Mouse (Mus musculus) midbrain, embryonic 11.5 days (tissue): ENCODE measurements around the gene Cnpy4. TPM values are rescaled to one million over a fixed set of nuclear protein-coding genes. Genes with fewer than 3 reads are reported as not detected.

Source experiments
- ATAC-seq: fragments of 200-750 bp; cut with Nextera tagmentation; 2 replicates; pipeline ENCODE4 v1.8.0; 2017; ENCODE audit warnings: moderate TSS enrichment, moderate library complexity; ENCODE audit not compliant: low FRiP score
- DNase-seq: peaks from one replicate; pipeline ENCODE4 v3.0.0; 2015; ENCODE audit warnings: low spot score; ENCODE audit errors: missing footprints
- H3K27ac ChIP-seq: fragments of 300-500 bp; sonication (generic); 2 replicates; pipeline ENCODE4 v1.5.1; 2014; ENCODE audit warnings: low read depth, low read length
- H3K27me3 ChIP-seq: fragments of 300-500 bp; sonication (generic); 2 replicates; pipeline ENCODE4 v1.6.1; 2014; ENCODE audit warnings: mild to moderate bottlenecking, low read length, moderate library complexity, mixed read lengths; ENCODE audit not compliant: control insufficient read depth, insufficient read depth
- H3K36me3 ChIP-seq: fragments of 300-500 bp; sonication (generic); 2 replicates; pipeline ENCODE4 v1.6.1; 2014; ENCODE audit warnings: mild to moderate bottlenecking, low read length, moderate library complexity, mixed read lengths; ENCODE audit not compliant: control insufficient read depth, insufficient read depth
- H3K4me1 ChIP-seq: fragments of 300-500 bp; sonication (generic); 2 replicates; pipeline ENCODE4 v1.6.1; 2014; ENCODE audit warnings: low read length; ENCODE audit not compliant: control insufficient read depth, insufficient read depth
- H3K4me2 ChIP-seq: fragments of 300-500 bp; sonication (generic); 2 replicates; pipeline ENCODE4 v1.6.1; 2014; ENCODE audit warnings: mild to moderate bottlenecking, moderate library complexity
- H3K4me3 ChIP-seq: fragments of 300-500 bp; sonication (generic); 2 replicates; pipeline ENCODE4 v1.5.1; 2014; ENCODE audit warnings: low read depth, low read length
- H3K9ac ChIP-seq: fragments of 300-500 bp; sonication (generic); 2 replicates; pipeline ENCODE4 v1.6.1; 2014; ENCODE audit warnings: low read length
- H3K9me3 ChIP-seq: fragments of 300-500 bp; sonication (generic); 2 replicates; pipeline ENCODE4 v1.6.1; 2016; ENCODE audit warnings: low read length; ENCODE audit not compliant: control insufficient read depth
- WGBS: fragments of 180-500 bp; shearing (Covaris S2); extraction: QIAGEN DNeasy Blood & Tissue Kit; methylation state at CpG from one replicate; pipeline ENCODE4 v1.1.7; 2014; 5-methylcytosine and 5-hydroxymethylcytosine counted together
- polyA plus RNA-seq: library from polyadenylated mRNA; unstranded; fragments of >200 nt; fragmentation: Nextera tagmentation; extraction: Ambion mirVana; gene quantifications from 2 replicates; pipeline ENCODE4 v1.2.1, GENCODE M21; 2014

The Cnpy4 gene
- polyA plus RNA-seq, 1 experiment from 2014 or later = 51.8 TPM

DNA sequence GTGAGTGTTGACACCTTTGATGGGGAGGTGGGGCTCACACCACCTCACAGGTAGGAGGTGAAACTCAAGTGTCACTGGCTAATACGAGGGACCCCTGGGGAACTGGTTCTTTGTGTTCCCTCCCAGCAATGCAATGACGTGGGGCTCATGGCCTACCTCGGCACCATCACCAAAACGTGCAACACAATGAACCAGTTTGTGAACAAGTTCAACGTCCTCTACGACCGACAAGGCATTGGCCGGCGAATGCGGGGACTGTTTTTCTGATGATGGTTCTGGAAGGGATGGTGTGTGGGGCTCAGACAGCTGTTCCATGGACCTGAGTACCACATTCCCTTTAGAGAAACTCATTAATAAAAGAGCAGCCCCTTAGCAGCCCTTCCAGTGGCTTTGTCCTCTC is 23.7 kb upstream of the Cnpy4 start:
- Histone ChIP-seq H3K9me3 (no peaks in the 10 kb centered on the region), H3K36me3 (peaks cover 37% of the 10 kb centered on the region), H3K9ac (no peak overlapping the region), H3K27me3 (no peaks in the 10 kb centered on the region), H3K4me3 (no peak overlapping the region), H3K27ac (no peak overlapping the region), H3K4me2 (no peak overlapping the region), H3K4me1 (peaks cover 5% of the 10 kb centered on the region)
- DNase-seq (peak; percentile 89), ATAC-seq (no peak)
- 77% methylated on average over 10 of the region's 10 CpGs for WGBS

DNA sequence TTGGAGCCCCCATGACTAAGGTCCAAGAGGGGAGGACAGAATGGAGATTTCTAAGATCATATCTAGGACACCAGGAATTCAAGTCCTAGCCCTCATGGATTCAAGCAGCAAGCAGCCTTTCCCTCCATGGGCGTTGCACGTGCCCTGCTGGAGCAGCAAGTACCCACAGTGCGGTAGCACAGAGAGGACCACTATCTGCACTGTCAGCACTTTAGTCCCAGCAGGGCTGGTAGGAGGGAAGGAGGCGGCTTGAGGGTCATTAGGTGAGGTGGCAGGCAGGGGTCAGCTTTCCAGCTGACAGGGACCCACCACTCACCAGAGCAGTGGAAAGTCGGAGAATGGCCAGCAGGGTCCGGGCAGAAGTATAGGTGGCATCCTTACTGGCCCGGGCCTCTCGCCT is 21.7 kb upstream of the Cnpy4 start:
- H3K4me2 ChIP-seq = no peak overlapping the region
- 85% methylated on average over 8 of the region's 8 CpGs for WGBS
- no peak overlapping the region for H3K9ac ChIP-seq
- H3K4me3 ChIP-seq = no peak overlapping the region
- peaks cover 41% of the 10 kb centered on the region for H3K36me3 ChIP-seq
- ATAC-seq (no peak), DNase-seq (no peak)
- H3K4me1 ChIP-seq = peaks cover 11% of the 10 kb centered on the region
- no peak overlapping the region for H3K27ac ChIP-seq
- H3K9me3 ChIP-seq = no peaks in the 10 kb centered on the region
- no peaks in the 10 kb centered on the region for H3K27me3 ChIP-seq

DNA sequence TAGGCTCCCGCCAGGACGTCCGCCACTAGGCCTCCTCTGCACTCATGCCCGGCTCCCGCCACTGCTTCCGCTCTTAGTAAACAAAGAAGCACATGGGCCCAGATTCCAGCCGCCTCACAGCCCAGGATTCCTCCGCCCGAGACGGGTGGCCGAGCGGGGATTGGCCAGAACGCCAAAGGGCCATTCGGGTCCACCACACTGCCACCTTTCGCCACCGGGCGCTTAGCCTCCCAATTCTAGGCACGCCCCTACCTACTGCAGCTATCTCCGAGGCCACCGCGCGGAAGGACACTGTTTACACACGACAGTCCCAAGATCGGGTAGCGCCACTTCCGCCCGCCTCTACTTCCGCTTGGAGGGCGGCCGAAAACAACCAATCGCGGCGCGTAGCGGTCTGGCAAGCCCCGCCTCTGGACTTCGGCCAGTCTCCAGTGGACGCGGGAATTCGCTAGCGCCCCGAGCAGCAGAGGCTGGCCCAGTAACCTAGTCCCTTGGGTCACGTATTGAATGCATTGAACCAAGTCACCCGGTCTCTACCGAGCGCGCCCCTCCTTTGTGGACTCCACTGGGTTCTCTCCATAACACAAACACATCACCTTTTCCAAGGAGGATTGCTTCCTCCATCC is 16.2 kb upstream of the Cnpy4 start:
- Histone ChIP-seq H3K4me3 (peak overlapping the region; percentile 81), H3K9ac (peak overlapping the region; percentile 91), H3K27me3 (no peaks in the 10 kb centered on the region), H3K4me2 (peak overlapping the region; percentile 78), H3K9me3 (no peaks in the 10 kb centered on the region), H3K4me1 (peaks cover 12% of the 10 kb centered on the region), H3K27ac (peak overlapping the region; percentile 93), H3K36me3 (peaks cover 23% of the 10 kb centered on the region)
- DNase-seq (peak; percentile 100), ATAC-seq (peak; percentile 90)
- under 1% methylated on average over 47 of the region's 47 CpGs for WGBS

DNA sequence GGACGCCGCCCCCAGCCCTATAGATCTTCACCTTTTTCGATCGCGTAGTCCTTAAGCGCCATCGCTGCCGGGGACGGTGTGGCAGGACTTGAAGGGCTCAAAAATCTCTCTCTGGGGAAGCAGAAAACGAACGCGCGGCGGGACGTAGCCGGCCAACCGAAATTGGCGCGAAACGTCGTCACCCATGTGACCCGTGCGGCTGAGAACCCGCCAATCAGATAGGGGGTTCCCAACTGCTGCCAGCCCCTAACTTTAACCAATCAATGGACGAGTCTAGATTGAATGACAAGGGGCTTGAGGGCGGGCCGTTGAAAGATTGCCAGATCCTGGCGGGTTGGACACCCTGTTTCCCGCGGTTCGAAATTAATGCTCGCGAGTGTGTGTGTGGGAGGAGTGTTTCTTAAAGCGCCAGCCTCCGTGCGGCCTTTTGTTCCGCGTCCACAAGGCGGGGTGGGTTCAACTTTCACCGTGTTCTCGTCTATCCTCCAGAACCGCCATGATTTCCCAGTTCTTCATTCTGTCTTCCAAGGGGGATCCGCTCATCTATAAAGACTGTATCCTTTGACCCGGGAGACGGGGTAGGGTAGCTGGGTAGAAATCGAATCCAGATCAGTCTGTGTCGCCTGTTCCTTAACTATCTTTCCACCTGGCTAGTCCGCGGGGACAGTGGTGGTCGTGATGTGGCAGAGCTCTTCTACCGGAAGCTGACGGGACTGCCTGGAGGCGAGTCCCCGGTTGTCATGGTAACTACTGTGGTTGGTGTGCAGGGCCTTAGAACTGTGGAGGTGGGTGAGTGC is 15.4 kb upstream of the Cnpy4 start, which contains the start of the genes Ap4m1 and Mcm7:
TSS of gene Ap4m1 (plus strand) at position 308 of the 797 bp plus-strand sequence.
TSS of gene Mcm7 (minus strand) at position 728 of the 797 bp plus-strand sequence.
- Histone ChIP-seq H3K4me1 (peaks cover 12% of the 10 kb centered on the region), H3K4me3 (peak within 1 kb of the TSS; percentile 81), H3K9me3 (no peaks in the 10 kb centered on the region), H3K4me2 (peak within 1 kb of the TSS; percentile 78), H3K27ac (peak within 1 kb of the TSS; percentile 93), H3K36me3 (peaks cover 20% of the 10 kb centered on the region), H3K9ac (peak within 1 kb of the TSS; percentile 91), H3K27me3 (no peaks in the 10 kb centered on the region)
- ATAC-seq (peak; percentile 93), DNase-seq (peak; percentile 98)
- WGBS = under 1% methylated on average over 54 of the region's 54 CpGs

DNA sequence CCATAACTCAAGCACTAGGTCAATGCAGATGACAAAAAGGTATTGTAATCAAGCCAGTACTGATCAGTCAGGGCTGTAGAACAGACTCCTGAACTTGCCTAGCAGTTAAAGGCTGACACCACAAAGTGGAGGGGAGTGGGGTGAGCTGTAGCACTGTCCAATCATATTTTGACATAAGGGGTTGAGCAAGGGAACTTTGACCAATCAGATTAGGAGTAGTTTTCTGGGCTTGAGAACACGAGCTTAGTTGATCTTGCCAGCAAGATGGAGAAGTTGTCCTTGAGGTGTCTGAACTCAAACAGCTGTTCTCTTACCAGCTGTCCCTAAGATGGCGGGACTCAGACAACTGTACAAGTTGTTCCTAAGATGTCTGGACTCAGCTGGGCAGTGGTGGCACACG is 14.1 kb upstream of the Cnpy4 start:
- H3K4me3 ChIP-seq = no peak overlapping the region
- H3K4me1 ChIP-seq = peaks cover 12% of the 10 kb centered on the region
- H3K4me2 ChIP-seq = no peak overlapping the region
- no peak for ATAC-seq
- 92% methylated on average over 3 of the region's 3 CpGs for WGBS
- H3K9me3 ChIP-seq = no peaks in the 10 kb centered on the region
- no peak overlapping the region for H3K9ac ChIP-seq
- H3K27me3 ChIP-seq = no peaks in the 10 kb centered on the region
- H3K27ac ChIP-seq = no peak overlapping the region
- DNase-seq = no peak
- H3K36me3 ChIP-seq = peaks cover 13% of the 10 kb centered on the region

DNA sequence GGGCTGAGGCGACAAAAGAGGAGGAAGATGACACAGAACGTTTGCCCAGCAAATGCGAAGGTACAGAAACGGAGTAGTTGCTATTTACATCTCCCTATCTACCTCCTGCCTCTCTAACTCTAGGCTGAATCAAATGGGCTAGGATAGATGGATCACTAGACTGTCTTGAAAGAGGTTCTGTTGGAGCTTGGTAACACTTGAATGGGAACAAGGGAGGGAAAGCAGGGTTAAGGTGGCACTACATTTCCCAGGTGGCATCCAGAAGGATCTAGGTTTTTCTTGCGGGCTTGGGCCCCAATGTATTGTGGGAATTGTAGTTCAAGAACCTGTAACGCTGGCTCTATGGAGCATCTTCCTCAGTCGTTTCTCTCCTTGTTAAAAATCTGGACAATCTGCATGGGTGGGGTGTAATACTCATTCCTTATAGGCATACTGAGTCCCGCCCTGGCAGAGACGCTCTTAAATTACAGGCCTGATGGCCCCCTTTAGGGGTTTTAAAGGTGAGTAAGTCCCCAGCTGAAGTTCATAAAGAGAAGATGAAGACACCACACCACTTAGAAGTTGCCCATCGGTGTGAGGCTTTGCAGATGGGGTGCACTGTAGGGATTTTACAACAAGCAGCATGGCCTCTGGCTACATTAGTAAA is 499 bp downstream of the Cnpy4 start:
- DNase-seq = peak; percentile 98
- Histone ChIP-seq H3K36me3 (peaks cover 10% of the 10 kb centered on the region), H3K9ac (peak overlapping the region; percentile 86), H3K4me1 (peaks cover 12% of the 10 kb centered on the region), H3K27me3 (no peaks in the 10 kb centered on the region), H3K27ac (no peak overlapping the region), H3K9me3 (no peaks in the 10 kb centered on the region), H3K4me3 (peak overlapping the region; percentile 80), H3K4me2 (peak overlapping the region; percentile 74)
- WGBS = 1% methylated on average over 10 of the region's 10 CpGs
- peak; percentile 83 for ATAC-seq

DNA sequence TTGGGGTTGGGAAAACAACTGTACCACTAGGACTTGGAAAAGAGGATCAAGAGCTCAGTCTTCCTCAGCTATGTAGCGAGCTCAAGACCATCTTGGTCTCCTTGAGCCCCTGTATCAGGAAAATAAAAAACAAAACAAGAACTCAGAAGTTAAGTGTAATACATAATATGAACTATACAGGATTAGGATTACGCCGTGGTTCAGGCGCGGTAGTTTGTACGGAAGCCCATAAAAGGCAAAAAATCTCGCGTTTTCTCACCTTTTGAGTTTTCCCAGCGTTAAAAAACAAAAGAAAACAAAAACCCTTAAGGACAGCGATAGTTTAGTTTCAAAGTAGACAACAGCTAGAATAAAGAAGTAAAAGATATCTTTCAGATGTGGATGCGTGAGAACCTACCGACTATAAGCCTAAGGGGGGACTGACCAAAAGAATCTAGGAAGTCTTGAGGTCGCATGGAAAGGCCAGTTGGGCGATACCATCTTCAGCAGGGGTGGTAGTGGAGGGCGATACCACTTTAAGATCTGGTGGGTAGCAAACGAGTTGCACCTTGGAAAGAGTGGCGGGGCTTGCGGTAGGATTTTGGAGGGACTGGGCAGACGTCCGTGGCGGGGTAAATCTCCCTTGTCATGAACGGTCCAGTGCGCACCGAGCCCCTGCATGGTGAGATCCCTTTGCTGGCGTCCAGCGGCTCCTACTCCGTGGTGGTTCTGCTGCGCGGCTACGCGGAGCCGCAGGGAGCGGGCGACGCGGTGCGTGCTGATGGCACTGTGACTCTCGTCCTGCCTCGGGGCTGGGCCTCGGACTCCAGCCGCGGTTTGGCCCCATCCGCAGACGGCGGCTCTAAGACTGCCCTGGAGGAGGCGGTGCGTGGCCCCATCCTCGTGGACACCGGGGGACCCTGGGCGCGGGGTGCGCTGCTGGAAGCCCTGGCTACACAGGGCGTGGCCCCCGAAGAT is 6.8 kb downstream of the Cnpy4 start, which contains the start of gene Mblac1:
TSS of gene Mblac1 (plus strand) at position 544 of the 957 bp plus-strand sequence.
- Histone ChIP-seq H3K4me3 (peak within 1 kb of the TSS; percentile 69), H3K9me3 (no peaks in the 10 kb centered on the region), H3K36me3 (peaks cover 5% of the 10 kb centered on the region; the same call in 1 of the 2 replicates), H3K27ac (peak within 1 kb of the TSS; percentile 57), H3K4me1 (0 out of 2 replicates have a peak, but pooled peaks cover 4% of the 10 kb centered on the region), H3K9ac (peak within 1 kb of the TSS; percentile 91), H3K27me3 (no peaks in the 10 kb centered on the region), H3K4me2 (peak within 1 kb of the TSS; percentile 99)
- DNase-seq = peak; percentile 99
- 9% methylated on average over 40 of the region's 54 CpGs for WGBS
- peak; percentile 86 for ATAC-seq

DNA sequence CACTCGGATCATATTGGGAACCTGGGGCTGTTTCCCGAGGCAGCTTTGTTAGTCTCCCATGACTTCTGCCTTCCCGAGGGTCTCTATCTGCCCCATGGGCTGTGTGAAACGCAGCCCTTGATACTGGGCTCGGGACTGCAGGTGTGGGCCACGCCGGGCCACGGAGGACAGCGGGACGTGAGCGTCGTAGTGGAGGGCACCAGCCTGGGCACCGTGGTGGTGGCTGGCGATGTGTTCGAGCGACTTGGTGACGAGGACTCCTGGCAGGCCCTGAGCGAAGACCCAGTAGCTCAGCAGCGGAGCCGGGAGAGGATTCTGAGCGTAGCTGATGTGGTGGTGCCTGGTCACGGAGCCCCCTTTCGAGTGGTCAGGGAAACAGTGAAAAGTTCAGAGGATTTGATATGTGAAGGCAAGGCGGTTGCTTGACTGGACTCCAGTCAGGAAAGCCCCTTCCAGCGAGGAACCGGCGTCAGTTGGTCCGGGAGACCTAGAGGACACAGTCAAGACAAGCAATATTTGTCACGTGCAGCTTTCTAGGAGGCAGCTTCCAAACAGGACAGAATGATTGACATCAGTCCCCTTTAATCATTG is 7.6 kb downstream of the Cnpy4 start:
- Histone ChIP-seq H3K27me3 (no peaks in the 10 kb centered on the region), H3K36me3 (peaks cover 5% of the 10 kb centered on the region; the same call in 1 of the 2 replicates), H3K4me1 (0 out of 2 replicates have a peak, but pooled peaks cover 4% of the 10 kb centered on the region), H3K27ac (peak overlapping the region; percentile 57), H3K9ac (peak overlapping the region; percentile 91), H3K4me3 (peak overlapping the region; percentile 69), H3K9me3 (no peaks in the 10 kb centered on the region), H3K4me2 (peak overlapping the region; percentile 99)
- peak; percentile 73 for ATAC-seq
- WGBS = 3% methylated on average over 29 of the region's 29 CpGs
- DNase-seq = peak; percentile 95
